Mouse (Mus musculus) B cell, adult 62 days (primary cell): ENCODE measurements around the gene Ino80. TPM values are rescaled to one million over a fixed set of nuclear protein-coding genes. Genes with fewer than 3 reads are reported as not detected.

ENCODE experiments used
- total RNA-seq: library from RNA; stranded (reverse); gene quantifications from 4 replicates; pipeline ENCODE4 v1.2.4, GENCODE M21; 2023

Ino80 gene
- total RNA-seq: 46.1 to 50.5 TPM (median 49.4 TPM) in 4 replicates

DNA sequence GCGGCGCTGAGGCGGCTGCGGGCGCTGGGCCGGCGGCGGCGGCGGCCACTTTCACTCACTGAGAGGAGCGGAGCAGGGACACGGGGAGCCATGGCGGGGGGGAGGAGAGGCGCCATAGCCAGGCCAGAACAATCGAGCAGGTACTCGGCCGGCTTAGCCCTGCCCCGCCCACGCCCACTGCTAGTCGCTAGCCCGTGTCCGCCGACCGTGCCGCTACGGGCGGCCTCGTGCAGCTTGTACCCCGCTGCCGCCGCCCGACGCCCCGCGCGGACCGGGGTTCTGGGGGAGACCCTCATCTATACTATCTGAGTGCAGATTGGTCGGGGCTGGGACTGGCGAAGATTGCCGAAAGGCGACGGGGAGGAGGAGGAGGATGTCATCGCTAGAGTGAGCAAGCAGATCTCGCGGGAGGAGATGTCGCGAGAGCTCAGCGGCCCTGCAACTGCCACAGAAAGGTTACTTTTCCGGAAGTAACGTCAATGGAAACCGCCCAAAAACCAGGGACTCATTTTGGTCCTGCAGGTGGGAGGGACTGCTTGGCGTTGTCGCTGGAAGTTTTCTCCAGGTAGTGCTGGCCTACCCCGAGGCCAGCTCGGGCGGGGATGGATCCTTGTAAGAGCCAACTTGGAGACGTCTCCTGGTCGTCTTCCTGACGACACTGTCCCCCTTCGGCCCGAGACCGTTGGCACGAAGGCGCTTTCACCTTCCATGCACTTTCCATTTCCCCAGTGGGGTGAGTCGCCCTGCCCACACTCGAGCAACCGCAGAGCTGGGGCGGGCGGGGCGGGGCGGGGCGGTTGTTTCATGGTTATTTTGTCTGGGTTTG, at the start of gene Ino80:
Gene Ino80, minus strand, starts transcription at position 117 of the 826 bp plus-strand sequence.

DNA sequence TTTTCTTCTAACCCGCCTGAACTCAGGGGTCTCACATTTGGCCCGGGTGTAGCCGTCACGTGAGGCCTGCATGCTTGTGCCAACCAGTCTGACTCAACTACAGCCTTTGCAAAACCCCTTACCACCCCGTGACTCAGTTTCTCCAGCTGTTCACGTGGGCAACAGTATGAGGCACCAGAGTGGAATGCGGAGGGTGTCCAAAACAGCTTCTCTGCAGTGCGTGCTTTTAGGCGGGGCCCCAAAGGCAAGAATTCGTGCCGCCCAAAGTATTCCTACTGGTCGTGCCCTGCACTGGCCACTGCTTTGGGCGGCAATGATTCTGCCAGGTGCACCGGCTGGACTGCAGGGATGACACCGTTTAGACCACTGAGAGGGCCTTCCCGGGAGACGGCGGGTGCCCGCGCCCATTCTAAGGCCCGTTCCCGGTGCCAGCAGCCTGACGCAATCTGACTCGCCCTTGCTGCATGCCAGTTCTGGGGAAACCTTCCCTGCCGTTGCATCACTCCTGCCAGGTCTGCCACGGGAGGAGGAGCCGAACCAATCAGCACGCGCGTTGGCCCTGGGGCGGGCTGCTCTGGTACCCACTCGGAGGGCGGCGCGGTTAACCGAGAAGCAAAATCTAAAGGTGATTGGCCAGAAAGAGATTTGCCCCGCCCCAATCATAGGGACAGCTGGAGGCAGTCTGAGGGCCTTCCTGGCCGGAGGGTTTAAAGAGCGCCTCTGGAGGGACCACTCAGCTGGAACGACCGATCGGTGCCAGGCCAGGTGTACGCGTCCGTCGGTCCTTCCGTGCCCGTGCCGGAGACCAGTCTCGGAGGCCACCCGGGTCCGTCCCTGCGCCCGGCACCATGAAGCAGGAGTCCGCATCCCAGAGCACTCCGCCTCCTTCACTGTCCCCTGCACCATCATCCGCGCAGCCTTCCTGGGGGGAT, 126.7 kb downstream of the Ino80 start, which contains the start of gene Chac1:
Gene Chac1, plus strand, starts transcription at position 675 of the 932 bp plus-strand sequence.

DNA sequence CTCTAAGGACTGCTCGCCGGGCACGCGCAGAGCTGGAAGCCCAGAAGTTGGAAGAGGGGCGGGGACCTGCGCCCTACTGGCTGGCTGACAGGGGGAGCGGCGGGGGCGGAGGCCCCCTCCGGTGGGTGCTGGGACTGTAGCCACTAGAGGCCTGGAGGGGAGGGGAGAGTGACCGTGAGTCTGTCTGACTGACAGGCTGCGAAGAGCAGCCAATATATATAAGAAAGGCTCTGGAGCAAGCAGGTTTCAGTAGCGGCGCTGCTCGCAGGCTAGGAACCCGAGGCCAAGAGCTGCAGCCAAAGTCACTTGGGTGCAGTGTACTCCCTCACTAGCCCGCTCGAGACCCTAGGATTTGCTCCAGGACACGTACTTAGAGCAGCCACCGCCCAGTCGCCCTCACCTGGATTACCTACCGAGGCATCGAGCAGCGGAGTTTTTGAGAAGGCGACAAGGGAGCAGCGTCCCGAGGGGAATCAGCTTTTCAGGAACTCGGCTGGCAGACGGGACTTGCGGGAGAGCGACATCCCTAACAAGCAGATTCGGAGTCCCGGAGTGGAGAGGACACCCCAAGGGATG, 151.8 kb downstream of the Ino80 start, which contains the start of gene Dll4:
Gene Dll4, plus strand, starts transcription at position 217 of the 576 bp plus-strand sequence.

Other genes with a start within 250 kb of the Ino80 start
- gene Ppp1r14d, start 247.8 kb downstream of the Ino80 start, total RNA-seq: not detected in 4 replicates
- gene Spint1, start 240.3 kb downstream of the Ino80 start, total RNA-seq: 0.24 TPM in 1 of 4 replicates, not detected in the others
- gene Rhov, start 206.4 kb downstream of the Ino80 start, total RNA-seq: 0.35 to 0.79 TPM in 2 of 4 replicates, not detected in the others
- 95.6 to 104 TPM (median 96.7 TPM) in 4 replicates for gene Vps18, start 188.9 kb downstream of the Ino80 start, total RNA-seq
- gene Dll4, start 151.9 kb downstream of the Ino80 start, total RNA-seq: 0.66 to 2.4 TPM (median 0.85 TPM) in 4 replicates
- 0.60 to 1.1 TPM (median 1.0 TPM) in 4 replicates for gene Chac1, start 126.5 kb downstream of the Ino80 start, total RNA-seq
- gene Exd1, start 69.9 kb upstream of the Ino80 start, total RNA-seq: 0.86 TPM in 1 of 4 replicates, not detected in the others
- 61.9 to 72.0 TPM (median 66.7 TPM) in 4 replicates for gene Chp1, start 70.0 kb upstream of the Ino80 start, total RNA-seq
- 2.2 to 6.0 TPM (median 3.1 TPM) in 4 replicates for gene Nusap1, start 140.6 kb upstream of the Ino80 start, total RNA-seq
- 0.55 to 2.7 TPM (median 1.9 TPM) in 4 replicates for gene Oip5, start 140.8 kb upstream of the Ino80 start, total RNA-seq
- 13.5 to 16.7 TPM (median 14.1 TPM) in 4 replicates for gene Ndufaf1, start 185.1 kb upstream of the Ino80 start, total RNA-seq
- 53.7 to 64.2 TPM (median 57.2 TPM) in 4 replicates for gene Rtf1, start 197.4 kb upstream of the Ino80 start, total RNA-seq